Mouse (Mus musculus) erythroblast, embryonic 14.5 days (primary cell): ENCODE measurements around the gene Mdh2.

Source experiments
- GATA1 ChIP-seq: IDR thresholded peaks from 2 replicates; pipeline ENCODE4 v1.6.1; 2012; ENCODE audit warnings: low read length, inconsistent platforms, mixed read lengths
- TAL1 ChIP-seq: IDR thresholded peaks from 3 replicates; pipeline ENCODE4 v1.6.1; 2012; ENCODE audit warnings: low read length, inconsistent platforms, mixed read lengths

- no peak for TF ChIP-seq GATA1
- no peak for TF ChIP-seq TAL1
These were observed 28.4 kb downstream of the Mdh2 start, which contains the start of gene Srrm3 for GRCm38 (mm10) chr5:135806555-135807262.
